Mouse (Mus musculus) adrenal gland, adult 18-20 months (tissue): ENCODE results near the gene Frmd4a. TPM values are rescaled to one million over a fixed set of nuclear protein-coding genes. Genes with fewer than 3 reads are reported as not detected.
A peak's percentile ranks its signal among the peaks of the same experiment; 100 is the strongest.

Experiments
- DNase-seq, 2 experiments: peaks; one replicate each; pipeline ENCODE4 v3.0.0; 2021 to 2022; ENCODE audit warnings: low spot score in 2 of 2
- total RNA-seq, 2 experiments: library from RNA; stranded (reverse); gene quantifications; 1 replicate in 1 of 2; 2 replicates in 1 of 2; pipeline ENCODE4 v1.2.3; 2021

The Frmd4a gene
- total RNA-seq, 2 experiments from 2014 or later, result 8.7 to 13.2 TPM

DNA sequence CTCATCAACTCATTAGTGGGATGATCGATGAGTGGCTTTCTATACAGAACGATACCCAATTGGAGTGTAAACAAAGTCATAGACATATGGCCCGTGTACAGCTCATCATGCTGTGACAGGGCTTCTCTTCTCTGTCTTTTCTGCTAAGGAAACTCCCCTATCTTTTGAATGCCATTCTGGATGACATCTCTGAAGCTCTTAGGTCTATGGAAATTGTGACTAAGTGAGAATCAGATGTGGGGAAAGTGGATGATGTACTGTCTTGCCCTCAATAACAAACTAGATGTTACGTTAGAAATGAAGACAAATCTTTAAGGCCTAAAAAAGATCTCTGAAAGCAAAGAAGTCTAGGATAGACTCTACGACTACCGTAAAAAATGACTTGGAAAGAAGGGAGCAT lies 362.9 kb downstream of the Frmd4a start:
- DNase-seq, result no peak

DNA sequence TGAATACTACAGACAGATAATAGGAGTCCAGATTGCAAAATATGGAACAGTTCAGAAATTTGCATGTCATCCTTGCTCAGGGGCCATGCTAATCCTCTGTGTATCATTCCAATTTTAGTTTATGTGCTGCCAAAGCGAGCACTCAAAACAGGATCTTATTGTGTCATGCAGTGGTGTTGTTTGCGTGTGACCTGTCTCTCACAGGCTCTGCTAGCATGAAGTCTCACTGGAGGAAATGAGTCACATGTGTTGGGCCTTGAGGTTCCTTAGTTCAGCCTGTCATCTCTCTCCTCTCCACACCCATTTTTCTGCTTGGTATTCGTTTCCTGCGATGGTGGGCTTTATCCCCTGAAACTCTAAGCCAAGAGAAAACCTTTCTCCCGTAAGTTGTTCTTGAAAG lies 363.4 kb downstream of the Frmd4a start:
- no peak for DNase-seq

- no peak for DNase-seq
Measured at GRCm38 (mm10) chr2:4386468-4386867, 369.0 kb downstream of the Frmd4a start.

- no peak for DNase-seq
Measured at GRCm38 (mm10) chr2:4389330-4389729, 371.8 kb downstream of the Frmd4a start.

DNA sequence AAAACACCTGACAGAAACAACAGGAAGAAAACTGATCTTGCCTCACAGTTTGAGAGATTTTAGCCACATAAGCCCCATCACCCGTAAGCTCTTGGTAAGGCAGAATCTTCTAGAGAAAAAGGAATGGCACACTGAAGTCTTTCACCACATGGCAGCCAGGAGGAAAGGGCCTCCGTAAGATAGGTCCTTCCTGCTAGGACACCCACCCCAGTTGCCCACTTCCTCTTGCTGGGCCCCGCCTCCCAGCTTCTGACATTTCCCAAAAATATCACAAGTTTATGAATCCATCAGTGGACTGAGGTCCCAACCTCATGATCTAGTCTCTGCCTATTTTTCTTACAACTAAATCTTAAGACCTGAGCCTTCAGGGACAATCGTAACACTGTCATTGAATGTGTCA lies 373.6 kb downstream of the Frmd4a start:
- no peak for DNase-seq

DNA sequence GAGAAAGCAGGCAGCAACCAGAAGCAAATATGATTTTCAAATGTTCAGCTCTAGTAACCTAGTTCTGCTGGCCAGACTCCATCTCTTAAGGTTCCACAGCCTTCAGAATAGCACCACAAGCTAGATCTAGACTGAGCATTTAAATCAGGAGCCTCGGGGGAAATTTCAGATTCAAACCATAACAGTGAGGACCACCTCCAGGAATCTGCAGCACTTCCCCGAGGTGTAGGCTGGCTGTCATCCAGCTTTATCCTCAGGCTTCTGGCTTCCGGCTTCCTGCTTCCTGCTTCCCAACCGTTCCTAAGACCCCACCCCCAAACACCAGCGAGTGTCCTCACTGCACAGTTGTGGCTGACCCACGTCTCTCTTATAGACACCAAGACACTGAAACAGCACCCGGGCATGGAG lies 374.2 kb downstream of the Frmd4a start:
- DNase-seq, result no peak

DNA sequence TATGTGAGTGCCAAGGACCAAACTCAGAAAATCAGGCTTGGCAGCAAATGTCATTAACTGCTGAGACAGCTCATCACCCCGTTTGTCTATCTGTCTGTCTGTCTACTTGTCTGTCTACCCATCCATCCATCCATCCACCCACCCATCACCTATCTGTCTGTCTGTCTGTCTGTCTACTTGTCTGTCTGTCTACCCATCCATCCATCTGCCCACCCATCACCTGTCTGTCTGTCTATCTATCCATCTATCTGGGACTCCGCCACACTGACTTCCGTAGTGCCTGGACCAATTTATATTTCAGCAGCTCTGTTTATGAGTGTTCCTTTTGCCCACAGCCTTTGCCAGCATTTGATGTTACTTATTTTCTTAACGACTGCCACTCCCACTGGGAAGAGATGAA lies 375.5 kb downstream of the Frmd4a start:
- DNase-seq, result no peak

- DNase-seq, result no peak
Measured at GRCm38 (mm10) chr2:4394641-4395040, 377.1 kb downstream of the Frmd4a start.

DNA sequence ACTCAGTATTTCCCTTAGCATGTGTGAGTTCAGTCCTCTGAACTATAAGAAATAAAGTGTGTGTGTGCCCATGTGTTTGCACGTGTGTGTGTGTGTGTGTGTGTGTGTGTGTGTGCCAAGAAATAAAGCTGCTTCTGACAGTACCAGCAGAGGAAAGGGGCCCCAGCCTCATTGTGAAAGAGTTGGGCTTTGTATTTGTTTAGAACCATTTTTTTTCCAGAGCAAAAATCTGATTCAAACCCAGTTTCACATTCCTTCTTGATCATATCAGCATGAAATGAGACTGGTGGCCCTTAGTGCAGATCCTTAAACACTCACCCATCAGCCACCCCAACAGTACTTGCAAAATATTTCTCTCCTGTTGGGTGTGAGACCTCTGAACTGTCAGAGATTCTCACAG lies 382.2 kb downstream of the Frmd4a start:
- DNase-seq, result no peak

- peak; percentile 64 to 66 for DNase-seq
Measured at GRCm38 (mm10) chr2:4400771-4401596, 383.5 kb downstream of the Frmd4a start.

- DNase-seq, result no peak
Measured at GRCm38 (mm10) chr2:4401597-4402581, 384.4 kb downstream of the Frmd4a start.

DNA sequence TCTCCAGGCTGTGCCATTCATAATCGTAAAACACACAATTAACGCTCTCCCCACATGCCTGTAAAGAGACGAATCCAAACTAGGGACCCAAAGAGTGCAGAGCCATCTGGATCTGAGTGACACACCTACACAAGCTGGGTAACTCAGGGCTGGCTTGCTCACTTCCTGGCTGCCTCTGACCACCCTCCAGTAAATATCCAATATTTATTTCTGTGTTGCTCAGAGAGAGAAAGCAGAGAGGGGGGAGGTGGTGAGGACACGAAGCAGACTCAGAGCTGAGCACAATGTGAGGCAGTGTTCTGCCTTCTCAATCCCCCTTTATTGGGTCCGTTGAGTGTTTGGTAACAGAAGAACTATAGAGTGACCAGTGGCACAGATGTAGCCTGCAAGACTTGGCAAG lies 389.5 kb downstream of the Frmd4a start:
- no peak for DNase-seq

- no peak for DNase-seq
Measured at GRCm38 (mm10) chr2:4409810-4410433, 392.4 kb downstream of the Frmd4a start.

GRCm38 (mm10) chr2:4412870-4413595 lies 395.5 kb downstream of the Frmd4a start:
- DNase-seq, result no peak

DNA sequence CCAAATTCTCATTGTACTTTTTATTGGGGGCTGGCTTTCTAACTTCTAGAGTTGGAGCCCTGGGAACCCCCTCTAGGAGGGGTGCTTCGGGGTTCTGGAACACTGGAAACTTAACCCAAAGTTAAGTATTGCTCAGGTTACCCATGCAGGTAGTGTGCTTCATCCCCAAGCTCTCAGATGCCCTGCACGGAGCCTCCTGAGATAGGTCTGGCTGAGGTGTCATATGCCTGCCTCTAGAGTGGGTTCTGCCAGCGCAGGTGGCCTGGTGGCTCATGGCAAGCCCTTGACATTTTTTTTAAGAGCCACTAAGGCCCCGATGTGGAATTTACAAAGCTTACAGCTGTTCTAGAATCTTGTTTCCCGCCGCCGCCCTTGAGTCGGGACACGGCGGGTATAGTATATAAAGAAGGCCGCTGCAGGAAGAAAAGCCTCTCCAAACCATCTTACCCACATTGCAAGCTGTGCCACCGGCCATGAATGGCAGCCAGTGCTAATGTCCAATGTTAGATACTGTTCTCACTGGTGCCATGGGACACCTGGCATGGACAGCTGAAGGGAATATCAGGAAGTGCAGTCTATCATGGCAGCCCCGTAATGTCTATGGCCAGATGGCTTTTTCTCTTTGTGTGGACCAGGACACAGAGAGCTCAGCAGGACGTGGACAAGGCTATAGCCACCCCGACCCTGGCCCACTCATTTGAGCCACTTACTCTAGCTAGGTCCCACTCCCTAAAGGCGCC lies 396.2 kb downstream of the Frmd4a start:
- no peak for DNase-seq

DNA sequence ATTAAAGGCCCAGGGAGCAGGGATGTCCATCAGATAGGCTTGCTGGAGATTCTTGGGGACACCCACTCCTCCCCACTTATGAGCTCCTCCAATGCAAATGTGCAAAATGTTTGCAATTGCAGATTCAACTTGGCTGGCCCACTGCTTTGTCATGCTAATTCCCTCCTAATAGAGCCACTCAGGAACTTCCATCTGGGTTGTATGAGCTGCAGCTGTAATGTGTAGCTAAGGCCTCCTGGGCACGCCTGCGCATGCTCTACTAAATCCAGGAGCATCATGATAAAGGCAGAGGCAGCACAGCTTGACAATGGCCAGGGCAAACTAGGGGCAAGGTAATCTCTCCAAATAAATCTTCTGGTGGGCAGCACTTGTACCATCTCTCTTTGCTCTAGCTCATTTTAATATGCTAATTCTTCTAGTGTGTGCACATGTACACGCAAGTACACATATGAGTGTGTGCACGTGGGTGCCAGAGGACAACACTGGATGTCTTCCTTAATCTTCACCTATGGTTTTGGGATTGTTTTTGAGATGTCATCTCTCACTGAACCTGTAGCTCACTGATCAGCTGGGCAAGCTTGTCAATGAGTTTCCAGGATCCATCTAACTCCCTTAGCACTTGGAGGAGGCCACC lies 403.3 kb downstream of the Frmd4a start:
- no peak for DNase-seq

- no peak for DNase-seq
Measured at GRCm38 (mm10) chr2:4421757-4422156, 404.2 kb downstream of the Frmd4a start.

GRCm38 (mm10) chr2:4423896-4424295 lies 406.4 kb downstream of the Frmd4a start:
- DNase-seq, result no peak

DNA sequence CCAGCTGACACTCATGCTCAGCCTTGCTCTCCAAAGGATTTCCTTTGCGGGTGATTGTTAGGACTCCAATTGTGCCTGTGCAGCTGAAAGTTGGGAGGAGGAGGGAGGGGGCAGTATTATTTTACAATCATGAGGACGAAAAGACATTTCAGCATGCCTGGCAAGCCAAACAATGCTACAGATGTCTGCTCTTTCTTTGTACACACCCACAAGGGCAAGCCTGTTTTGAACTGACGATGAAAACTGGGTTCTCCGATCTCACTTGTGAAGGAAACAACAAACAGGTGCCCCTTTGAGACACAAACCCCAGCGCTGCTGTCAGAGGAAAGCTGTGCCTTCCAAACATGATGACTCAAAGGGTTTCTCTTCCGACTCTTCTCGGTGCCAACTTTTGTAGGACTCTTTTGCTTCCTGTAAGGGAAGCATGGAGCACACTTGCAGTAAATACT lies 410.9 kb downstream of the Frmd4a start:
- DNase-seq, result no peak

DNA sequence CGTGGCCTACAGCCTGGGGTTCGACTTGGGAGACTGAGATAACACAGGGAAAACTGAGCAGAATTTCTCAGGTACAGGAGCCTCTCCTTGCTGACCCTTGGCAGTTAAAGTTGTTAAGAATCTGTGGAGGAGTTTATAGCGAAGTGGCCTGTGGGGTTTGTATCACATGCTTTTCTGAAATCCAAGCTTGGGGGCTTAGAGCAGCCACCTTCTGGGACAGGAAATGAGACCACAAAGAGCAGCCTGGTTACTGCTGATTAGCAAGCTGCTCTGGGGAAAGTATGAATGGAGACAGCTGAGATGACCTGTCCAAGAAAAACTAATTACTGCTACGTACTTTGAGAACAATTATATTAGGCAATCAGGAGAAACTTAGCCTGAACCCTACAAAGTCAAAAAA lies 415.6 kb downstream of the Frmd4a start:
- DNase-seq, result no peak
